Comparison of ENCODE assay signal across 9 mouse cellular contexts in genomic region chr9:16114821-16115485, GRCm38 (mm10).
DNase-seq lines count a peak whose midpoint lies in the region; ATAC-seq lines count a peak whose summit lies in the region.
"Had no signal": no experiment of that assay in that cellular context is flagged by ENCODE, and none has a peak within 500 bp of the region (broad histone marks: within the 10 kb centered on the region; RNA-seq: fewer than 3 reads in every experiment).

No protein-coding gene starts in this region.

- H3K27me3 ChIP-seq in liver, embryonic 12.5 days (replicated peaks) = no peaks in the 10 kb centered on the region
- H3K27me3 ChIP-seq: limb, embryonic 12.5 days had no signal

- peak; percentile 18; the same call in 1 of the 2 replicates for ATAC-seq in liver, embryonic 12.5 days

- intact Hi-C loops in gastrocnemius, postnatal 36 days (cut with DNase I) = no loop called here

- H3K9ac ChIP-seq in liver, embryonic 12.5 days = no peak overlapping the region
- H3K9ac ChIP-seq: limb, embryonic 12.5 days had no signal

- H3K4me3 ChIP-seq in liver, embryonic 12.5 days = no peak overlapping the region
- H3K4me3 ChIP-seq: limb, embryonic 12.5 days had no signal

- no peak overlapping the region for H3K4me2 ChIP-seq in liver, embryonic 12.5 days
- H3K4me2 ChIP-seq: limb, embryonic 12.5 days had no signal

- no peak overlapping the region for H3K27ac ChIP-seq in liver, embryonic 12.5 days
- H3K27ac ChIP-seq: limb, embryonic 12.5 days had no signal

- no peaks in the 10 kb centered on the region for H3K36me3 ChIP-seq in liver, embryonic 12.5 days
- H3K36me3 ChIP-seq: limb, embryonic 12.5 days had no signal

- 44% methylated on average over 7 of the region's 7 CpGs for WGBS in liver, embryonic 12.5 days (ENCODE audit: insufficient replicate concordance)

- no peaks in the 10 kb centered on the region for H3K9me3 ChIP-seq in liver, embryonic 12.5 days (replicated peaks)
- H3K9me3 ChIP-seq: limb, embryonic 12.5 days had no signal

- DNase-seq in adrenal gland, postnatal 10 days = peak; percentile 9
- no peak for DNase-seq in adrenal gland, adult 2 months
- DNase-seq in right cerebral cortex, adult 18-20 months = peak; percentile 16
- no peak for DNase-seq in right cerebral cortex, postnatal 25 days
- peak; percentile 39 for DNase-seq in skeletal muscle tissue, adult 2 months (ENCODE audit: low read depth, low spot score)
- no peak for DNase-seq in gastrocnemius, postnatal 36 days
- DNase-seq in adrenal gland, postnatal 25 days = no peak

- no peaks in the 10 kb centered on the region for H3K4me1 ChIP-seq in liver, embryonic 12.5 days

Comparison
In these comparisons a context has a peak if more than half of its experiments do, and no peak if none do; other contexts are left out.
1. DNase-seq: peak in adrenal gland, postnatal 10 days (single experiment), right cerebral cortex, adult 18-20 months (single experiment) and skeletal muscle tissue, adult 2 months (single experiment); none in adrenal gland, adult 2 months (single experiment), right cerebral cortex, postnatal 25 days (single experiment), gastrocnemius, postnatal 36 days (0 of 2) and adrenal gland, postnatal 25 days (single experiment).